Mouse (Mus musculus) liver, embryonic 12.5 days (tissue): Measurements from ENCODE around the gene Dhdds. TPM values are rescaled to one million over a fixed set of nuclear protein-coding genes. Genes with fewer than 3 reads are reported as not detected.

Experiments
- ATAC-seq: fragments of 200-750 bp; cut with Nextera tagmentation; 2 replicates; pipeline ENCODE4 v1.8.0; 2017; ENCODE audit warnings: moderate number of reproducible peaks, mild to moderate bottlenecking, moderate library complexity
- H3K27ac ChIP-seq: fragments of 300-500 bp; sonication (generic); 2 replicates; pipeline ENCODE4 v1.5.1; 2016; ENCODE audit warnings: mild to moderate bottlenecking
- H3K27me3 ChIP-seq: fragments of 300-500 bp; sonication (generic); replicated peaks from 2 replicates; pipeline ENCODE4 v1.6.1; 2016; ENCODE audit warnings: mild to moderate bottlenecking, moderate library complexity
- H3K36me3 ChIP-seq: fragments of 300-500 bp; sonication (generic); 2 replicates; pipeline ENCODE4 v1.6.1; 2016; ENCODE audit warnings: mild to moderate bottlenecking, moderate library complexity
- H3K4me1 ChIP-seq: fragments of 300-500 bp; sonication (generic); 2 replicates; pipeline ENCODE4 v1.6.1; 2016
- H3K4me2 ChIP-seq: fragments of 300-500 bp; sonication (generic); 2 replicates; pipeline ENCODE4 v1.6.1; 2016; ENCODE audit warnings: mild to moderate bottlenecking, moderate library complexity
- H3K4me3 ChIP-seq: fragments of 300-500 bp; sonication (generic); 2 replicates; pipeline ENCODE4 v1.5.1; 2016; ENCODE audit warnings: mild to moderate bottlenecking, moderate library complexity
- H3K9ac ChIP-seq: fragments of 300-500 bp; sonication (generic); 2 replicates; pipeline ENCODE4 v1.6.1; 2016; ENCODE audit warnings: mild to moderate bottlenecking, moderate library complexity
- H3K9me3 ChIP-seq: fragments of 300-500 bp; sonication (generic); replicated peaks from 2 replicates; pipeline ENCODE4 v1.6.1; 2016; ENCODE audit warnings: mild to moderate bottlenecking, moderate library complexity
- WGBS: fragments of 180-500 bp; shearing (Covaris S2); methylation state at CpG from one replicate; pipeline ENCODE4 v1.1.7; 2016; ENCODE audit not compliant: insufficient replicate concordance; 5-methylcytosine and 5-hydroxymethylcytosine counted together
- polyA plus RNA-seq: library from polyadenylated mRNA; unstranded; fragments of >200 nt; fragmentation: Nextera tagmentation; extraction: Ambion mirVana; gene quantifications from 2 replicates; pipeline ENCODE4 v1.2.1, GENCODE M21; 2016

Gene Dhdds
- polyA plus RNA-seq = 24.5 and 25.6 TPM in 2 replicates

- Histone ChIP-seq H3K27ac (peak within 1 kb of the TSS; percentile 57), H3K36me3 (peaks cover 27% of the 10 kb centered on the region), H3K27me3 (no peaks in the 10 kb centered on the region), H3K4me3 (peak within 1 kb of the TSS; percentile 73), H3K9me3 (no peaks in the 10 kb centered on the region), H3K4me2 (peak within 1 kb of the TSS; percentile 80), H3K9ac (peak within 1 kb of the TSS; percentile 78), H3K4me1 (peaks cover 22% of the 10 kb centered on the region)
- peak; percentile 98 for ATAC-seq
- 1% methylated on average over 49 of the region's 49 CpGs for WGBS
Observed at GRCm38 (mm10) chr4:134000466-134001438, at the start of gene Dhdds. TSS of gene Dhdds (minus strand) at chr4:134000918.

GRCm38 (mm10) chr4:134047648-134048047 is 46.9 kb upstream of the Dhdds start:
- Histone ChIP-seq H3K4me1 (0 out of 2 replicates have a peak, but pooled peaks cover 8% of the 10 kb centered on the region), H3K9ac (no peak overlapping the region), H3K27ac (no peak overlapping the region), H3K27me3 (peaks cover 17% of the 10 kb centered on the region; the same call in 1 of the 2 replicates), H3K4me2 (no peak overlapping the region), H3K4me3 (no peak overlapping the region), H3K9me3 (no peaks in the 10 kb centered on the region), H3K36me3 (no peaks in the 10 kb centered on the region)
- no peak for ATAC-seq
- 28% methylated on average over 5 of the region's 5 CpGs for WGBS

- Histone ChIP-seq H3K27me3 (peaks cover 30% of the 10 kb centered on the region; the same call in 1 of the 2 replicates), H3K36me3 (no peaks in the 10 kb centered on the region), H3K27ac (no peak overlapping the region), H3K4me1 (peaks cover 5% of the 10 kb centered on the region; the same call in 1 of the 2 replicates), H3K9ac (no peak overlapping the region), H3K9me3 (no peaks in the 10 kb centered on the region), H3K4me2 (no peak overlapping the region), H3K4me3 (no peak overlapping the region)
- 19% methylated on average over 2 of the region's 2 CpGs for WGBS
- ATAC-seq = no peak
Observed at GRCm38 (mm10) chr4:134043041-134043440, 42.3 kb upstream of the Dhdds start.

GRCm38 (mm10) chr4:134041317-134042123 is 40.8 kb upstream of the Dhdds start:
- no peak for ATAC-seq
- 19% methylated on average over 9 of the region's 9 CpGs for WGBS

GRCm38 (mm10) chr4:134035953-134036352 is 35.2 kb upstream of the Dhdds start:
- H3K4me1 ChIP-seq = no peaks in the 10 kb centered on the region
- no peaks in the 10 kb centered on the region for H3K9me3 ChIP-seq
- H3K27me3 ChIP-seq = 0 out of 2 replicates have a peak, but pooled peaks cover 19% of the 10 kb centered on the region
- 6% methylated on average over 16 of the region's 16 CpGs for WGBS
- ATAC-seq = peak; percentile 27; the same call in 1 of the 2 replicates
- no peaks in the 10 kb centered on the region for H3K36me3 ChIP-seq
- H3K27ac ChIP-seq = no peak overlapping the region
- H3K9ac ChIP-seq = no peak overlapping the region
- H3K4me2 ChIP-seq = no peak overlapping the region
- no peak overlapping the region for H3K4me3 ChIP-seq

More at GRCm38 (mm10) chr4:134041317-134042123, 40.8 kb upstream of the Dhdds start:
- no peak overlapping the region for H3K4me2 ChIP-seq
- H3K27me3 ChIP-seq = peaks cover 38% of the 10 kb centered on the region; the same call in 1 of the 2 replicates
- H3K9me3 ChIP-seq = no peaks in the 10 kb centered on the region
- H3K4me3 ChIP-seq = no peak overlapping the region
- no peaks in the 10 kb centered on the region for H3K36me3 ChIP-seq
- peaks cover 5% of the 10 kb centered on the region; the same call in 1 of the 2 replicates for H3K4me1 ChIP-seq
- no peak overlapping the region for H3K9ac ChIP-seq
- H3K27ac ChIP-seq = no peak overlapping the region

GRCm38 (mm10) chr4:134025802-134026201 is 25.1 kb upstream of the Dhdds start:
- Histone ChIP-seq H3K9me3 (0 out of 2 replicates have a peak, but pooled peaks cover 4% of the 10 kb centered on the region), H3K4me1 (no peaks in the 10 kb centered on the region), H3K36me3 (no peaks in the 10 kb centered on the region), H3K27me3 (no peaks in the 10 kb centered on the region), H3K4me2 (no peak overlapping the region), H3K4me3 (no peak overlapping the region), H3K9ac (no peak overlapping the region), H3K27ac (no peak overlapping the region)
- ATAC-seq = no peak
- 69% methylated on average over 9 of the region's 9 CpGs for WGBS

- Histone ChIP-seq H3K4me1 (peaks cover 17% of the 10 kb centered on the region; the same call in 1 of the 2 replicates), H3K27ac (no peak overlapping the region), H3K36me3 (no peaks in the 10 kb centered on the region), H3K4me2 (no peak overlapping the region), H3K9ac (no peak overlapping the region), H3K27me3 (peaks cover 50% of the 10 kb centered on the region), H3K4me3 (no peak overlapping the region), H3K9me3 (no peaks in the 10 kb centered on the region)
- 2% methylated on average over 11 of the region's 11 CpGs for WGBS
- ATAC-seq = no peak
Observed at GRCm38 (mm10) chr4:134020621-134021020, 19.9 kb upstream of the Dhdds start.

GRCm38 (mm10) chr4:134019641-134020351 is 19.1 kb upstream of the Dhdds start:
- WGBS = 4% methylated on average over 16 of the region's 16 CpGs
- H3K36me3 ChIP-seq = no peaks in the 10 kb centered on the region
- no peaks in the 10 kb centered on the region for H3K9me3 ChIP-seq
- H3K9ac ChIP-seq = no peak overlapping the region
- peaks cover 17% of the 10 kb centered on the region; the same call in 1 of the 2 replicates for H3K4me1 ChIP-seq
- no peak overlapping the region for H3K4me3 ChIP-seq
- peak overlapping the region; percentile 53 for H3K4me2 ChIP-seq
- peak; percentile 57 for ATAC-seq
- H3K27me3 ChIP-seq = peaks cover 55% of the 10 kb centered on the region
- peak overlapping the region; percentile 20 for H3K27ac ChIP-seq

GRCm38 (mm10) chr4:134019210-134019609 is 18.5 kb upstream of the Dhdds start:
- Histone ChIP-seq H3K4me3 (no peak overlapping the region), H3K9me3 (no peaks in the 10 kb centered on the region), H3K27me3 (peaks cover 55% of the 10 kb centered on the region), H3K4me2 (peak overlapping the region; percentile 53), H3K4me1 (peaks cover 17% of the 10 kb centered on the region; the same call in 1 of the 2 replicates), H3K9ac (no peak overlapping the region), H3K36me3 (no peaks in the 10 kb centered on the region), H3K27ac (peak overlapping the region; percentile 20)
- 5% methylated on average over 9 of the region's 10 CpGs for WGBS
- ATAC-seq = peak; percentile 31; the same call in 1 of the 2 replicates

GRCm38 (mm10) chr4:134018779-134019145 is 18.0 kb upstream of the Dhdds start, which contains the start of gene Lin28a:
TSS of gene Lin28a (minus strand) at chr4:134018841.
- Histone ChIP-seq H3K36me3 (no peaks in the 10 kb centered on the region), H3K9ac (peak within 1 kb of the TSS; percentile 36; the same call in 1 of the 2 replicates), H3K4me1 (peaks cover 17% of the 10 kb centered on the region; the same call in 1 of the 2 replicates), H3K4me2 (peak within 1 kb of the TSS; percentile 53), H3K4me3 (peak within 1 kb of the TSS; percentile 44), H3K27me3 (peaks cover 55% of the 10 kb centered on the region), H3K27ac (peak within 1 kb of the TSS; percentile 65), H3K9me3 (no peaks in the 10 kb centered on the region)
- 0 out of 2 replicates have a peak, but pooled peaks have one; percentile 33 for ATAC-seq
- under 1% methylated on average over 9 of the region's 9 CpGs for whole genome bisulfite sequencing
